11 mouse cellular contexts compared by ENCODE assay signal in the genomic region with DNA sequence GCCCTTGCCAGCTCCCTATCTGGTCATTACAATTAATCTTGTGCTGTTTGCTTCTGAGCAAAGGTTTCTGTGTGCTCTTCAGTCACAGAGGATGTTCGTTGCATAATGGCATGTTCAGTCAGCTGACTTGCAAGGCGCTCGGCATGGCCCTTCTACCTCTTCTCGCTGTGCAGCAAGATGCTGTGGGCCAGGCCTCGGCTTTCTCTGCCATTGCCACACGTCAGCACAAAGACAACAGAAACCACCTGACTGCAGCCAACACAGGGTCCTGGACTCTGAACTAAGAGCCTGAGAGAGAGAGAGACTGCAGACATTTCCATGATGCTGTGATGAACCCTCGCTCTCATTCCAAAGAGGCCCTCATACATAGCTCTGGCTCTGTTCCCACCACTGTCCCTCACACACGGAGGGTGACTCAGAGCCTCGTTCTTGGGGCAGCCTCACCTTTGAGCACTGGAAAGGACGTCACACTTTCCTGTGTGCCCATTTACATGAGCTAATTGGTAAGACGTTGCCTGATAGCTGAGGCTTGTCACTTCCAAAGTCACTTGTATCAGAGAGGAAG.
DNase-seq lines count a peak whose midpoint lies in the region; ATAC-seq and TF ChIP-seq lines count a peak whose summit lies in the region.
"Had no signal": no experiment of that assay in that cellular context is flagged by ENCODE, and none has a peak within 500 bp of the region (broad histone marks: within the 10 kb centered on the region; RNA-seq: fewer than 3 reads in every experiment).

No protein-coding gene starts in this region.

- peak overlapping the region; percentile 40; the same call in 1 of the 2 replicates for H3K27ac ChIP-seq in forebrain, embryonic 10.5 days
- H3K27ac ChIP-seq in forebrain, postnatal 0 days (ENCODE audit: low read depth, low read length): no peak overlapping the region
- no peak overlapping the region for H3K27ac ChIP-seq in lung, embryonic 16.5 days (ENCODE audit: low read length)
- peak overlapping the region; percentile 30; the same call in 1 of the 2 replicates for H3K27ac ChIP-seq in stomach, embryonic 16.5 days (ENCODE audit: low read length)
- H3K27ac ChIP-seq: heart, adult 2 months; liver, embryonic 14.5 days had no signal

- H3K4me1 ChIP-seq in forebrain, embryonic 10.5 days: peaks cover 36% of the 10 kb centered on the region
- H3K4me1 ChIP-seq in forebrain, postnatal 0 days (ENCODE audit: insufficient read depth): no peaks in the 10 kb centered on the region
- H3K4me1 ChIP-seq in lung, embryonic 16.5 days (replicated peaks; ENCODE audit: control insufficient read depth, insufficient read depth, low read length): no peaks in the 10 kb centered on the region; the same call in 1 of the 2 replicates
- H3K4me1 ChIP-seq in lung, adult 2 months (ENCODE audit: control insufficient read depth, insufficient read depth, low read length): no peaks in the 10 kb centered on the region
- no peaks in the 10 kb centered on the region for H3K4me1 ChIP-seq in stomach, embryonic 16.5 days (ENCODE audit: control insufficient read depth, insufficient read depth, low read length)

- no peak for TF ChIP-seq POLR2A in lung, adult 2 months (IDR thresholded peaks at IDR 0.05; ENCODE audit: borderline replicate concordance, extremely low read depth, low read depth, low read length)

- no peaks in the 10 kb centered on the region for H3K9me3 ChIP-seq in forebrain, embryonic 10.5 days
- H3K9me3 ChIP-seq in forebrain, postnatal 0 days (ENCODE audit: low read length): no peaks in the 10 kb centered on the region
- H3K9me3 ChIP-seq in lung, embryonic 16.5 days (ENCODE audit: control insufficient read depth, low read length): no peaks in the 10 kb centered on the region
- no peaks in the 10 kb centered on the region for H3K9me3 ChIP-seq in stomach, embryonic 16.5 days (replicated peaks; ENCODE audit: control insufficient read depth, low read length)

- ATAC-seq in forebrain, postnatal 0 days: no peak
- 0 out of 2 replicates have a peak, but pooled peaks have one; percentile 12 for ATAC-seq in lung, embryonic 16.5 days (ENCODE audit: low read depth)
- ATAC-seq in stomach, embryonic 16.5 days (ENCODE audit: insufficient read depth, low FRiP score): no peak
- ATAC-seq: CD4-positive, CD25-positive, alpha-beta regulatory T cell, adult 4 months had no signal

- H3K36me3 ChIP-seq in forebrain, embryonic 10.5 days (replicated peaks): no peaks in the 10 kb centered on the region
- H3K36me3 ChIP-seq in forebrain, postnatal 0 days (ENCODE audit: insufficient read depth): no peaks in the 10 kb centered on the region
- no peaks in the 10 kb centered on the region for H3K36me3 ChIP-seq in lung, embryonic 16.5 days (ENCODE audit: control insufficient read depth, insufficient read depth, low read length)
- H3K36me3 ChIP-seq in stomach, embryonic 16.5 days (ENCODE audit: control insufficient read depth, insufficient read depth, low read length): no peaks in the 10 kb centered on the region

- 85% methylated on average over 11 of the region's 11 CpGs for WGBS in forebrain, embryonic 10.5 days
- 54% methylated on average over 11 of the region's 11 CpGs for WGBS in forebrain, postnatal 0 days
- 39% methylated on average over 11 of the region's 11 CpGs for WGBS in lung, embryonic 16.5 days
- WGBS in lung, adult 2 months: 52% methylated on average over 11 of the region's 11 CpGs
- WGBS in stomach, embryonic 16.5 days: 49% methylated on average over 11 of the region's 11 CpGs

- DNase-seq in forebrain, embryonic 10.5 days (ENCODE audit: extremely low spot score, low spot score): no peak
- no peak for DNase-seq in forebrain, postnatal 0 days
- no peak for DNase-seq in lung, adult 2 months
- DNase-seq in fat pad, adult 2 months (ENCODE audit: extremely low read depth, low read depth, low spot score): peak; percentile 16
- no peak for DNase-seq in layer of hippocampus, postnatal 25 days (ENCODE audit: extremely low spot score in 1 of 2, low spot score in 1 of 2)
- no peak for DNase-seq in embryo, embryonic 11 days
- DNase-seq: heart, adult 2 months had no signal

- no peak overlapping the region for H3K9ac ChIP-seq in forebrain, postnatal 0 days
- H3K9ac ChIP-seq in lung, embryonic 16.5 days (ENCODE audit: low read length): no peak overlapping the region
- H3K9ac ChIP-seq in stomach, embryonic 16.5 days (ENCODE audit: low read length): no peak overlapping the region
- H3K9ac ChIP-seq: liver, embryonic 14.5 days had no signal

- no peak overlapping the region for H3K4me3 ChIP-seq in forebrain, embryonic 10.5 days
- no peak overlapping the region for H3K4me3 ChIP-seq in forebrain, postnatal 0 days (ENCODE audit: low read depth, low read length)
- H3K4me3 ChIP-seq in lung, embryonic 16.5 days (ENCODE audit: low read length): no peak overlapping the region
- no peak overlapping the region for H3K4me3 ChIP-seq in lung, adult 2 months (replicated peaks; ENCODE audit: extremely low read depth, low read depth, low read length)
- H3K4me3 ChIP-seq in stomach, embryonic 16.5 days (replicated peaks; ENCODE audit: low read length): no peak overlapping the region
- H3K4me3 ChIP-seq: heart, adult 2 months had no signal

- no peak overlapping the region for H3K4me2 ChIP-seq in forebrain, postnatal 0 days (ENCODE audit: low read depth)
- H3K4me2 ChIP-seq in lung, embryonic 16.5 days (ENCODE audit: low read depth, low read length): no peak overlapping the region
- no peak overlapping the region for H3K4me2 ChIP-seq in stomach, embryonic 16.5 days (ENCODE audit: low read depth, low read length)

- no peak for TF ChIP-seq CTCF in forebrain, postnatal 0 days (IDR thresholded peaks at IDR 0.05; ENCODE audit: low read depth)
- no peak for TF ChIP-seq CTCF in lung, adult 2 months (IDR thresholded peaks at IDR 0.05; ENCODE audit: insufficient read depth, low read length)

- peaks cover 49% of the 10 kb centered on the region for H3K27me3 ChIP-seq in forebrain, embryonic 10.5 days (ENCODE audit: poor library complexity, severe bottlenecking)
- H3K27me3 ChIP-seq in forebrain, postnatal 0 days (ENCODE audit: insufficient read depth, low read length): no peaks in the 10 kb centered on the region
- H3K27me3 ChIP-seq in lung, embryonic 16.5 days (ENCODE audit: control insufficient read depth, insufficient read depth, low read depth, low read length): no peaks in the 10 kb centered on the region
- H3K27me3 ChIP-seq in stomach, embryonic 16.5 days (ENCODE audit: control insufficient read depth, insufficient read depth, low read length): no peaks in the 10 kb centered on the region

Comparison
In these comparisons a context has a peak if more than half of its experiments do, and no peak if none do; other contexts are left out.
1. H3K27ac ChIP-seq: peak in forebrain, embryonic 10.5 days (single experiment) and stomach, embryonic 16.5 days (single experiment); none in forebrain, postnatal 0 days (single experiment) and lung, embryonic 16.5 days (single experiment).